13 mouse cellular contexts compared by ENCODE assay signal in the genomic region with DNA sequence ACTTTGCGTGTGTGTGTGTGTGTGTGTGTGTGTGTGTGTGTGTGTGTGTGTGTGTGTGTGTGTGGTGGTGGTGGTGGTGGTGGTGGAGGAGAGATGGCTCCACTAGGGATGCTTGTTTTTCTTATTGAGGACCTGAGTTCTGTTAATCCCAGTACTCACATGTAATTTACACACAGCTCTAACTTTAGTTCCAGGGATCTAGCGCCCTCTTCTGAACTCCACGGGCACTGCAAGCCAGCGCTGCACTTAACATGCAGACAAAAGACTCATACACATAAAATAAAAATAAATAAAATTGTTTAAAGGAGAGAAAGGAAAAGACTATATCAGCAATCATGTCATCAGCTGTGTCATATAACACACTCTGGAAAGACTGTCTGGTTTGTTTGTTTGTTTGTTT. TPM values are rescaled to one million over a fixed set of nuclear protein-coding genes. Genes with fewer than 3 reads are reported as not detected.
DNase-seq lines count a peak whose midpoint lies in the region; TF ChIP-seq lines count a peak whose summit lies in the region.
"Had no signal": no experiment of that assay in that cellular context is flagged by ENCODE, and none has a peak within 500 bp of the region (broad histone marks: within the 10 kb centered on the region; RNA-seq: fewer than 3 reads in every experiment).

No protein-coding gene starts in this region.

- no peaks in the 10 kb centered on the region for H3K27me3 ChIP-seq in kidney, adult 2 months (replicated peaks; ENCODE audit: control insufficient read depth, insufficient read depth, low read length)

- no peak for TF ChIP-seq POLR2A in kidney, adult 2 months (IDR thresholded peaks at IDR 0.05; ENCODE audit: low read depth, low read length)

- H3K27ac ChIP-seq in kidney, adult 2 months (ENCODE audit: insufficient read depth, low read depth, low read length): no peak overlapping the region
- H3K27ac ChIP-seq: embryonic facial prominence, embryonic 12.5 days had no signal

- no peak for DNase-seq in kidney, adult 2 months
- DNase-seq in kidney, postnatal 14 days: no peak
- peak; percentile 34 for DNase-seq in retina, postnatal 1 day
- DNase-seq in retina, embryonic 14.5 days (ENCODE audit: low spot score): no peak
- peak; percentile 80 for DNase-seq in R1 (ENCODE audit: low read depth, low spot score)
- DNase-seq in testis, postnatal 10 days (ENCODE audit: low spot score): peak; percentile 64
- no peak for DNase-seq in layer of hippocampus, adult 11-12 months (ENCODE audit: low spot score)

- no peak overlapping the region for H3K4me3 ChIP-seq in kidney, adult 2 months (ENCODE audit: insufficient read depth, low read depth, low read length)
- H3K4me3 ChIP-seq: embryonic facial prominence, embryonic 12.5 days; heart, embryonic 12.5 days; myocyte had no signal

- H3K4me1 ChIP-seq in kidney, adult 2 months (ENCODE audit: control insufficient read depth, insufficient read depth, low read length): no peaks in the 10 kb centered on the region; the same call in 1 of the 2 replicates
- H3K4me1 ChIP-seq: embryonic facial prominence, embryonic 12.5 days had no signal

- 71% methylated on average over 4 of the region's 4 CpGs for WGBS in kidney, adult 2 months

- TF ChIP-seq CTCF in kidney, adult 2 months (conservative IDR thresholded peaks at IDR 0.05; ENCODE audit: insufficient read depth, insufficient read length, low read depth, low read length): peak; percentile 37; the same call in 1 of the 2 replicates

- no peaks in the 10 kb centered on the region for H3K36me3 ChIP-seq in kidney, adult 2 months (ENCODE audit: control insufficient read depth, insufficient read depth, low read length)
- H3K36me3 ChIP-seq: embryonic facial prominence, embryonic 12.5 days; heart, embryonic 12.5 days had no signal

RNA-seq across cellular contexts. Expression of gene Inhbe, which starts 5.3 kb away (rescaled TPM):
- polyA plus RNA-seq in kidney, adult 2 months (2012; rRNA removed): not detected in 2 replicates
- polyA plus RNA-seq: heart, embryonic 12.5 days; lung, embryonic 16.5 days had no signal

RNA-seq across cellular contexts. Expression of gene Gli1, which starts 7.2 kb away (rescaled TPM):
- 1.7 and 3.0 TPM in 2 replicates for polyA plus RNA-seq in kidney, adult 2 months (2012; rRNA removed)

RNA-seq across cellular contexts. Expression of gene Inhbc, which starts 21.3 kb away (rescaled TPM):
- polyA plus RNA-seq in kidney, adult 2 months (2012; rRNA removed): 0.12 TPM in 1 of 2 replicates, not detected in the other
- polyA plus RNA-seq: frontal cortex, adult 2 months; heart, embryonic 12.5 days; hindbrain, embryonic 16.5 days; lung, embryonic 16.5 days; myocyte had no signal

RNA-seq across cellular contexts. Expression of gene Arhgap9, which starts 27.2 kb away (rescaled TPM):
- 2.7 and 6.0 TPM in 2 replicates for polyA plus RNA-seq in kidney, adult 2 months (2012; rRNA removed)

RNA-seq across cellular contexts. Expression of gene R3hdm2, which starts 31.2 kb away (rescaled TPM):
- 93.8 and 101 TPM in 2 replicates for polyA plus RNA-seq in kidney, adult 2 months (2012; rRNA removed)

Comparison
In these comparisons a context has a peak if more than half of its experiments do, and no peak if none do; other contexts are left out.
1. DNase-seq: peak in retina, postnatal 1 day (single experiment), R1 (single experiment) and testis, postnatal 10 days (single experiment); none in kidney, adult 2 months (single experiment), kidney, postnatal 14 days (single experiment), retina, embryonic 14.5 days (single experiment) and layer of hippocampus, adult 11-12 months (single experiment).